Mouse (Mus musculus) stomach, postnatal 0 days (tissue): Measurements from ENCODE around the gene Slc25a30.

Experiments used
- CTCF ChIP-seq: IDR thresholded peaks from 2 replicates; pipeline ENCODE4 v1.5.1; 2016; ENCODE audit warnings: antibody characterized with exemption, low read depth, mild to moderate bottlenecking, moderate library complexity
- EP300 ChIP-seq: optimal IDR thresholded peaks from 2 replicates; pipeline ENCODE3; 2016; ENCODE audit warnings: antibody characterized with exemption

DNA sequence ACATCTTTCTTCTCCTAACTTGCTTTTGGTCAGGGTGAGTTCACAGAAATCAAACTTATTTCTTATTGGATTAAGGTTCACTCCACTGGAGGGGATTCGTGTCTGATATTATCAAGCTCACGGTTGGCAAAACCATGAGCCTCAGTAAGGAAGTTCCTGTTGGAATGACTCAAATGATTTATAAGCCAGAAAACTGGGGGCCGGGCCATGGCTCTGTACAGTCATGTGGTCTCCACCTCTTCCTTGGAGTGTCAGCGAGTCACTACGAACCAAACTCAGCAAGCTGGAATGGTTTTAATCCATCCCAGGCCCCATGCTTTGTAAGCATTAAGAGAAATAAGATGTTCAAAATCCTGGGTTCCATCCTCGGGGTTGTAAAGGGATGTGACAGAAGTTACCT, 29.9 kb downstream of the Slc25a30 start:
- TF ChIP-seq EP300 = no peak
- TF ChIP-seq CTCF = no peak
